Mouse (Mus musculus): ENCODE measurements around the gene Emc8.

Emc8 gene

GRCm38 (mm10) chr8:120634329-120634839 lies 34.0 kb downstream of the Emc8 start:
- peak; percentile 53 for DNase-seq (ENCODE audit: low spot score)

DNA sequence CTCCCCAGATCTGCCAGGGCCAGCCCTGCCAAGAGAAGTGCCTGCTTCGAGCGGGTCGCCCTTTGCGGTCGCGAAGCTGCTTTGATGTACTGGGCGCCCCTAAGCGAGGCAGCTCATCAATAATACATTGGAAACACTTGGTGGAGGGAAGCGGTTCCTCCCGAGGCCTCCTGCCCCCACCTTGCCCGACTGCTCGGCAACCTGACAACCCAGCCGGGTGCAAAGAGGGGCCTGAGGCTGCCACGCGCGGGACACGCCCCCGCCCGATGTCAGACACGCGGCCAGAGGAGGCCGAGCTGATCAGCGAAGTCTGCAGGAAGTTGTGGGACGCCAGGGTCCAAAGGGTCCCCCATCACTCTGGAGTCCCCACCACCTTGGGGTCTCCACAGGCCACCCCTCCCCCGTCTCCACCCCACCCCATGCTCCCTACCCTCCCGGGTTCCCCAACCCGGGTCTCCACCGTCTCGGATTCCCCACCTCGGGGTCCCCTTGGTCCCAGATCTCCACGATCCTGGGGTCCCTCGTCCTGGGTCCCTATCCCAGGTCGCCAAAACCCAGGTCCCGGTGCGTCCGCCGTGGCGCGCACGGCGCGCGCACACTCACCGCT lies 34.6 kb downstream of the Emc8 start:
- DNase-seq (ENCODE audit: low spot score) = no peak

DNA sequence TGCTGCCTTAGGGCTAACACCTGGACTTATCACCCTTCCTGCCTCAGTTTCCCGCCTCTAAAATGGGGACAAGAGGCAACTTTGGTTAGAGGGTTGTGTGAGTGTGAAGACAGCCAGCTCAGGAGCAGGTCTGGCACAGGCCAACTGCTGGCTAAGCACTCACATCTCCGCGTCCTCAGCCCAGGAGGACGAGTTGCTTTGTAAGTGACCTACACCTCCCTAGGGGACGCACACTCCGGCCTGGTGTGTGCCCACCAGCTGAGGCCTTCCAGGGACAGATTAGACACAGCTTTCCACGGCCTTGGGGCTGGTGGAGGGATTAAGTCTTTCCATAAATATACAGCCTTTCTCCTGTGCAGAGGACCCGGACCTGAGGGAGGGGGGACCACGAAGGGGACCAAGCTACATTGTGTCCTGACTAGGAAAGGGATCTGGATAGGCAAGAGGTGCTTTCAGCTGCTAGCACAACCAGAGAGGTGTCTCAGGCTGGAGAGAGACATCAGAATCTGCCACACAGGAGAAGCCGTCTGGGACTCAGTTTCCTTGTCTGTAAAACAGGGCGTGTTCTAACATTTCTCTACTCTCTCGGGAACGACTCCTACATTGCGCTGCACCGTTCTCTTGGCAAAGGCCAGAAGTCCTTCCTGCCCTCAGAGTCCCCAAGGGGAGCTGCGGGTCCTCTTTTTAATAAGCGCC lies 35.3 kb downstream of the Emc8 start:
- no peak for DNase-seq (ENCODE audit: low spot score)

DNA sequence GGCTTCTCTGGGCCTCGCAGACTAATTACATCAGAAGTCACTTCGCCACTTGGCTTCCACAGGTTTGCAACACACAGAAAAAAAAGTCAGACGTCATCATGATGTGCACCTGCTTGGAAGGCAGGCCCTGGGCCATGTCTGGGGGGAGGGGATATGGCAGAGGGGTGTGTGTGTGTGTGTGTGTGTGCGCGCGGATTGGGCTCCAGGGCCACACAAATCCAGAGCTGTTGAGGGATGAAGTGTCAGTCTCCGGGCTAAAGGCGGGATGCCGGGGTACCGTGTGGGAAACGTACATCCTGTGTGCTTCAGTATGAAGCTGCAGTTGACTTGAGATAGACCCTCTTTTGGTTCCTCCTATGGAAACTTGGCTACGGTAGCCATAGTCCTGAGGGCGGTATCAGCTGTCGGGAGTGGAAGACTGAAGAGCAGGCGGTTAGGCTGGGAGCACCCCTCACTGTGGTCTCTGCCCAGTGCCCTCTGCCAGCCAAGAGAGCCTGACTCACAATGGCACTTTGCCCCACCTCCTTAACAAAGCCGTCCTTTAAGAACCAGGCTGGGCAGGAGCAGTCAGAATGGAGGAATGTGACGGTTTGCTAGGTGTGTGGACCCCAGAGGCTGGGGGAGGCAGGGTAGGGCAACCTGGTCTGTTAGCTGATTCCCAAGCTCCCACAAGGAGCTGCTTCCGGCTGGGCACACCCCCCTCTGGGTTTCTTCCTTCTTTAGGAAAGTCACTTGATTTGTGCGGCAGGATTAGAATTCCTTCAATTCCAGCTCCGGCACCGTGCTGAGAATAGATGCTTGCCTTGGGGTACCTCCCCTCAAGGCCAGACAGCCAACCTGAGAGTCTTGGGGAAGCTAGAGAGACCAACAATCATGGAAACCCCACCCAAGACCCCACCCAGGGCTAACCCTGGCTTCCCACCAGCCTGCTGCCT lies 36.7 kb downstream of the Emc8 start:
- no peak for DNase-seq (ENCODE audit: low spot score)

DNA sequence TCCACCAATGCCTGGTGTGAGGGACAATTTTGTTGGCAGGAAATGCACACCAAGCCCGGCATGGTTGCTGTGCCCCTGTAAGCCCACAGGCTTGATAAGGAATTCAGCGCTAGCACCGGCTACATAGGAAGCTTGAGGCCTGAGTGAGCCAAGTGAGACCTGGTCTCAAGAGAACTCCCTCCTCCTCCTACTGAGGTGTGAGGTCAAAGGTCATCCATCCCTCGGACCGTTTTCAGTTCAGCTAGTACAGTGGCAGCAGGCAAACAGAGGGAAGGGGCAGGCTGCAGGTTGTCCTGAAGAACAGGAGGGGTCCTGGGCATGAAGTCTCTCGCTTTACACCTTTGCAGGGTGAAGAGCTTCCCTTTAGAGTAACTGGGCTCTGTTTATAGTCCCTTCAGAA lies 37.5 kb downstream of the Emc8 start:
- no peak for DNase-seq (ENCODE audit: low spot score)

DNA sequence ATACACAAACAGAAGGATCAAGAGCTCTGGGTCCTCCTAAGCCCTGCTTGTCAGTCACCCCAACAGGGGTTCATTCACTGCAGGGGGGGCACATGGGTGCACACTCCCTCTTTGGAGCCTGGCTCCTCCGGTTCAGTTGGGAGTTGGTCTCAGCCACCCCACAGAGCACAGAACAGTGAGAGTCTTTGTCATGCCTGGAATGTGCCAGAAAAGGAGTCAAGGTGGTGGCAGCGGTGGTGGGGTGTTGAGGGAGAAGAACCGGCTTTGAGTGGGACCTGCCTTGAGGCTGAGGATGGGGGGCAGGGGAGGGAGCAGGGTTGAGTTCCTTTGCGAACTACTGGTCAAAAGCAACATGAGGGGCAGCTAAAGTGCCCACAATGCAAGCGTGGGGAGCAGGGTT lies 38.3 kb downstream of the Emc8 start:
- DNase-seq (ENCODE audit: low spot score) = no peak

DNA sequence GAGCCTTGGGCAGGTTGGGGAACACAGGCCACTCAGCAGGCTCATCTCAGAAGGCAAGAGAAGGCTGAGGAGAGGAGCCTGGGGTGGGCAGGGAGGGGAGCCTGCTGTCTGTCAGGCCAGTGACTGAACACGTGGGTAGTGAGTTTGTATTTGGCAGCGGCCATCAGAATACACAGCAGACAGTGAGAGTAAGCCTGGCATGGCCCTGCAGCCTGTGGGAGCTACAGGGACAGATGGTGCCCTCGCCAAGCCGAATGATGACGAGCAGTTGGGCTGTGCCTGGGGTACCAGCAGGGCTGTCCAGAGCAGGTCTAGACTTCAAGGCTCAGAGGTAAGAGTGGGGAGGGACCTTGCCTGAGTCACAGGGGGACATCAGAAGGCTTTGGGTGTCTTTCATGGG lies 41.1 kb downstream of the Emc8 start:
- no peak for DNase-seq (ENCODE audit: low spot score)

DNA sequence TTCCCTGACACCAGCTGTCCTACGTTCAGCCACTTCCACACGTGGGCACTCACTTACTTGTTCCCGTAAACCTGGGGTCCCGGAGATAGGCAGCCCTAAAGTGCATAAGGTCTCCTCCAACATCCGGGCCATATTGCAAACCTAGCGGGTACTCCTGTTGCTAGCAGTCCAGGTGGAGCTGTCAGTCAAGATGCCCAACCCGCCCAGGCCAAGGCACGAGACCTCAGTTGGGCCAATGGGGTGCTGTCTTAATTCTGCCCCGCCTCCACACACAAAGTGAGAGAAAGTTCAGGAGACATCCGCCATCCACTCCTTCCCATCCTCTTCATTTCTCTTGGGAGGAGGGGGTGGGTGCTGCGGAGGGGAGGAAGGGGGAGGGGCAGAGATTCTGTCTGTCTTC lies 41.9 kb downstream of the Emc8 start:
- no peak for DNase-seq (ENCODE audit: low spot score)

GRCm38 (mm10) chr8:120623608-120624007 lies 44.8 kb downstream of the Emc8 start:
- DNase-seq (ENCODE audit: low spot score) = no peak

DNA sequence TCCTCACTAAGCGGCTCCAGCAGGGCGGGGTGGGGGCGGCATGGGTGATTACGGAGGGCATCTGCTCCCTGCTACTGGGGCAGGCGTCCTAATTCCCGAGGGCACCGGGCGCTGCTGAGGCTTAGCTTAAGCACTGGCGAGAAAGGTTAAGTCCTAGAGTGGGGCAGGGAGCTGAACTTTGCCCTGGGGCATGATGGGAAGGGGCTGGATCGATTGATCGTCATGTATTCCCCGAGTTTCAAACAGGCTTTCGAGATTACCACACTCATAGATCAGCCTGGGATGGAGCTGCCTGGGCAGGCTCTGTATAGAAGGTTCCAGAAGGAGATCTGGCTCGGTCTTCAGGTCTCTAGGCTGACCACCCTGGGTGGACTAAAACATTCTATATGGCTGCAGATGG lies 46.2 kb downstream of the Emc8 start:
- DNase-seq (ENCODE audit: low spot score) = no peak

DNA sequence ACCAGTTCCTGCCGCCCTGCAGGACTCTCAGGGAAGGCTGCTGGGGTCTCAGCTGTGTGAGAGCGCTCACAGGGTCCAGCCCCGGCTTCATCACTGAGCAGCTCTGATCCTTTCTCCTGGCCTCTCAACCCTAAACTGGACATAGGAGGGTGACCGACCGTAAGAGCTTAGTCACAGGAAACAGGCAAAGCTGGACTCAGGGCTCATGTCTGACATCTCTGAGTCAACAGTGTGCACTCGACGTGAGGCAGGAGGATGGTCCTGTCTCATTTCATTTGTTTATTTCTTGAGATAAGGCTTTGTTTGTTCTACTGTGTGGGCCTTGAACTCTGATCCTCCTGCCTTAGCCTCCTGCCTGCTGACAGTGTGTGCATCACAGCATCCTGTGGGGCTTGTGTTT lies 47.9 kb downstream of the Emc8 start:
- DNase-seq (ENCODE audit: low spot score) = no peak

DNA sequence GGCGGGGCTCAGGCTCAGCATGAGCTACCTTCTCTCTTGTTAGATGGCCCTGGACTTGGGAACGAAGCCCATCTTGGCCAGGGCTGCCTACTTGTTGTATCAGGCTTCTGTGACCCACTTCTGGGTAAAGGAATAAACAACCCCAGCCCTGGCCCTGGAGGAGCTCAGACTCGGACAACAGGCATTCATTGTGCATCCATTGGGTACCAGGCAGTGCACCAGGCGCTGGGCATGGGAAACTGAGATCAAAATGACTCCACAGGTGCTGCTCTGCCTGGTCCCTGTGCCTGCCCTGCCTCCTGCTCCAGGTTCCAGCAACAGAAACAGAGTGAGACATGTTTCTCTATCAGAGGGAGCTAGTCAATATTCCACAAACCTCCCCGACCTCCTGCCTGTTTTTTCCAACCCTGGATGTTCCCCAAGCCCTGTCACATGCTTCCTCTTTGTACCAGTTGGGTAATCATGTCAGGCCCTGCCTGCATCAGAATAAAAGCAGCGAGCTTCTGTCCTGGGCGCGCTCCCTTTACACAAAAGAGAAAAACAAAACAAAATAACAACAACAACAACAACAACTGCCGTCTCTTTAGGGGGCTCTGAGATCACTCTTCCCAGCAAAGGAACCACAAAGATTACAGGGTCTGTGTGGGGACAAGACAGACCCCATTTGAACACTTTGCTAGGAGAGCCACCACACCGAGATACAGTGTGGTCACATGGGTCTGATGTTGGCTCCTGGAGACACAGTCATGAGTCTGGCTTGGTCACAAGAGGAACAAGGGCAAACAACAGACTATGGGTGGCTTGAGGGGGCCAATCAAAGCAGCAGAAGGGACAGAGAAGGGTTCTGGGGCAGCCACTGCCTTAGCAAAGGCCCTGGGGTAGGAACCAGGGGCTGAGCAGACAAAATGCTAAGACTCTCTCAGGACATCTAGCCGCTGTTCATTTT lies 48.9 kb downstream of the Emc8 start:
- no peak for DNase-seq (ENCODE audit: low spot score)

DNA sequence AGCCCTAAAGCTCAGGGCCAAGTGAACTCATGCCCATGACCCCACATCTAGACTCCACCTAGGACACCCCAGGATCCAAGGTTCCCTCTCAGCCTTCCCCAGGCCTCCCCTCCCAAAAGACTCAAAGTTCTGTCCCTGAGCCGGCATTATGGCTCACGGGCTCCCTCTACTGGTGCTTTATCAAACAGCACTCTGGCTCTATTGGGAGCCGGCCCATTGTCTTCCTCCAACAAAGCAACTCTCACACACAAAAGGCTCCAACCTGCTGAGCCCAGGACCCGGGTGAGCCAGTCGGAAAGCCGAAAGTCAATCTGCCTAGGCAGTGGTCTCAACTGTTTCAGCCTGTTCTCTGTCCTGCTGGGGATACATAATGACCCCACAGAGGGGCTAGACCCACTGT lies 50.3 kb downstream of the Emc8 start:
- peak; percentile 64 for DNase-seq (ENCODE audit: low spot score)

GRCm38 (mm10) chr8:120616663-120617626 lies 51.4 kb downstream of the Emc8 start:
- no peak for DNase-seq (ENCODE audit: low spot score)

GRCm38 (mm10) chr8:120614491-120614890 lies 53.9 kb downstream of the Emc8 start:
- DNase-seq (ENCODE audit: low spot score) = no peak

DNA sequence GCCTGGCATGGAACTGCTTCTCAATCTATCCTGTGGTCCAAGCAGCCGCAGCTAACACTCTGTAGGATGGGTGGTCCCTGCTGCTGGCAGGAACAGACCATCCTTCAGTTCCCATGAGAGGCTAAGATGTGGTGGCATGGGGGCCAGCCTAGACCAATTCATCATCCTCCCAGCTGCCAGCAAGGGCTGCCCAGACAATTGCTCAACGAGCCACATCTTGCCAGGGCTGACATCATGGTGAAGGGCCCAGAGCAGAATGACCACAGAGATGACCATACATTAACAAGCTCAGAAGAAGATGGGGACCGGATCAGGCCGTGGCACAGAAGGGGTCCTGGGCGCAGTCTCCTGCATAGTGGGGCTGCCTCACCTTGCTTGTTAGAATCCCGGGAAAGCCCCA lies 57.5 kb downstream of the Emc8 start:
- no peak for DNase-seq (ENCODE audit: low spot score)

GRCm38 (mm10) chr8:120607885-120608284 lies 60.5 kb downstream of the Emc8 start:
- peak; percentile 86 for DNase-seq (ENCODE audit: low spot score)

- no peak for DNase-seq (ENCODE audit: low spot score)
These were observed 60.9 kb downstream of the Emc8 start for GRCm38 (mm10) chr8:120607460-120607859.
